Mouse (Mus musculus) embryonic fibroblast, embryonic 13.5 days (primary cell): ENCODE measurements around the gene Rhbg. TPM values are rescaled to one million over a fixed set of nuclear protein-coding genes. Genes with fewer than 3 reads are reported as not detected.

Experiments used
- H3K27ac ChIP-seq: 2 replicates; pipeline ENCODE4 v1.5.1; 2012; ENCODE audit warnings: low read length, control low read depth, inconsistent platforms; ENCODE audit not compliant: insufficient read depth
- H3K4me1 ChIP-seq: 2 replicates; pipeline ENCODE4 v1.6.1; 2011; ENCODE audit warnings: low read length; ENCODE audit not compliant: control insufficient read depth, insufficient read depth
- H3K4me3 ChIP-seq: 2 replicates; pipeline ENCODE4 v1.5.1; 2011; ENCODE audit warnings: mild to moderate bottlenecking, control low read depth, low read length; ENCODE audit not compliant: insufficient read depth
- CTCF ChIP-seq: IDR thresholded peaks from 2 replicates; pipeline ENCODE4 v1.5.1; 2011; ENCODE audit warnings: mild to moderate bottlenecking, control low read depth, low read length, moderate library complexity, borderline replicate concordance; ENCODE audit not compliant: insufficient read depth
- POLR2A ChIP-seq: IDR thresholded peaks from 2 replicates; pipeline ENCODE4 v1.6.1; 2011; ENCODE audit warnings: low read depth, mild to moderate bottlenecking, control low read depth, low read length, moderate library complexity
- polyA plus RNA-seq: library from polyadenylated mRNA; stranded (reverse); fragments of >200 nt; gene quantifications from 2 replicates; pipeline ENCODE4 v1.2.4, GENCODE M21; 2011; ENCODE audit warnings: low read depth; ENCODE audit not compliant: missing spikeins, insufficient read length

Rhbg gene
- polyA plus RNA-seq, 1 experiment: not detected

GRCm38 (mm10) chr3:88208226-88208720, 46.2 kb downstream of the Rhbg start:
- H3K4me1 ChIP-seq: peaks cover 7% of the 10 kb centered on the region
- H3K27ac ChIP-seq: no peak overlapping the region
- TF ChIP-seq POLR2A: no peak
- no peak for TF ChIP-seq CTCF
- no peak overlapping the region for H3K4me3 ChIP-seq

DNA sequence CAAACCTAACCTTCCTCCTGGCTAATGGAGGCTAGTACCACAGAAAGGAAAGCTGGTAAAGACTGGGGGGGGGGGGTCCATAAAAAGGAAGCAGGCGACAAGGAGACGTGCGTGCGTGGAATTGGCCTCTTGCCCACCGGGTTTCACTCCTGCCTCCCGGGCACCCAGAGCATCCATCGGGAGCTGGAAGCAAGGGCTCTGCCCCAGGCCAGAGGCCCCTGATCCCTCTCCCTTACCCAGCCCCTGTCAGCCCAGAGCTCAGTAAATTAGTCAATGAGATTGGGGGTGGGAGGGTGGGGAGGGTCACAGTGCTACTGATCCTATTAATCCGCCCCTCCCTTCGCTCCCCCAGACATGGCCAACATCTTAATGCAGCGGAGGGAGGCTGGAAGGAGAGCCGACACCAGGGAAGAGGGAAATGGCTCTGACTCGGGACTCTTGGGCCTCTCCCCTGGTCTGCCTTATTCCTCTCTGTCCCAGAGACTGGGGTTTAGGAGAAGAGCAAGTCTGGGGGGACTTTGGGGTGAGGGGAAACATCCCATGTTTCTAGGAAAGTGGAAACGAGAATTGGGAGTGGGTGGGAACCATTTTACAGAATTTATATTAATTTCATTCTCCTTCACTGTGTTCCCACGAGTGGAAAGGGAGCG, 46.9 kb downstream of the Rhbg start:
- Histone ChIP-seq H3K27ac (no peak overlapping the region), H3K4me1 (peaks cover 7% of the 10 kb centered on the region), H3K4me3 (no peak overlapping the region)
- TF ChIP-seq POLR2A: no peak
- no peak for TF ChIP-seq CTCF

GRCm38 (mm10) chr3:88206901-88207371, 47.6 kb downstream of the Rhbg start:
- H3K27ac ChIP-seq: no peak overlapping the region
- TF ChIP-seq POLR2A (no peak), CTCF (no peak)

GRCm38 (mm10) chr3:88206500-88206899, 48.0 kb downstream of the Rhbg start:
- Histone ChIP-seq H3K27ac (no peak overlapping the region), H3K4me3 (no peak overlapping the region), H3K4me1 (peaks cover 7% of the 10 kb centered on the region)
- no peak for TF ChIP-seq CTCF
- no peak for TF ChIP-seq POLR2A

More at GRCm38 (mm10) chr3:88206901-88207371, 47.6 kb downstream of the Rhbg start:
- Histone ChIP-seq H3K4me1 (peaks cover 7% of the 10 kb centered on the region), H3K4me3 (no peak overlapping the region)

DNA sequence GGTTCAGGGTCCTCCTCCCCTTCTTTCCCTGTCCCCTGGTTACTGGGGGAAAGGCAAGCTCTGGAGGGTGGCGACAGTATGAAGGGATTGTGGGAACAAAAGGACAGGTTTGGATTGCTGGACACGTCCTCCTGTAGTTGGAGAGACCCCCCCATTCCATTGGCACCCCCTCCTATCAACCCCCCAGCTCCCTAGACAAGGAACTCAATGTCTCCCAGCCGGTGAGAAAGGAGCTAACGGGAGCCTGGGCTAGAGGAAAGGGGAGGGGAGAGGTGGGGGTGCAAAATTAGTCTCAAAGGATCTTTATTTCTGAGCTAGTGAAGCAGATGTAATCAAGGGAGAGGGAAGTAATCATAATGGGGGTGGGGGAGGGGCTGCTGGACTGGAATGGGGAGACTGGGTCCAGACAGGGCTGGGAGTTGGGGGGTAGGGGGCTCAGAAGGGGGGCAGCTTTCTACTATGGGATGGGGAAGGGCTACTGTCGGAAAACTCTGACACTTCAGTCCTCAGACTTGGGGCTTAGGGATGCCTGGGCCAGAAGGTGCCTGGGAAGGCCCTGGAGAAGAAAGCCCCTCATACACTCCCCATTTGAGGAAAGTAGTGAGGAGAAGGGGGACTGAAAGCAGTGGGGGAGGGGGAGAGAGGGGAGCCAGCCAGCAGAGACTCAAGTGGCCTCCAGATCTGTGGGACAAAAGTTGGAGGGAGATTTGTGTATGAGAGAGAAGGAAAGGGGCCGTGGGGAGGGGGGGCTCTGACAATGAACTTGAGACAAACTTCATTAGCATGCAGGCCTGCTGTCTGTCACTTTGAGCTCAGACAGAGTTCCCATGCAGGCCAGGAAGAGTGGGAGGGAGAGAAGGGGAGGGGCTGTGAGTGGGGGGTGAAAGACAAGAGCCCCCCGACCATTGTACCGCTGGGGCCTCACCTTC, 48.7 kb downstream of the Rhbg start:
- H3K4me1 ChIP-seq: peaks cover 7% of the 10 kb centered on the region
- no peak for TF ChIP-seq POLR2A
- H3K27ac ChIP-seq: no peak overlapping the region
- H3K4me3 ChIP-seq: no peak overlapping the region

GRCm38 (mm10) chr3:88205176-88205562, 49.3 kb downstream of the Rhbg start:
- TF ChIP-seq POLR2A (no peak), CTCF (no peak)
- no peak overlapping the region for H3K27ac ChIP-seq
- no peak overlapping the region for H3K4me3 ChIP-seq
- peaks cover 6% of the 10 kb centered on the region for H3K4me1 ChIP-seq

- TF ChIP-seq POLR2A (no peak), CTCF (no peak)
Observed at GRCm38 (mm10) chr3:88204751-88205150, 49.8 kb downstream of the Rhbg start.

DNA sequence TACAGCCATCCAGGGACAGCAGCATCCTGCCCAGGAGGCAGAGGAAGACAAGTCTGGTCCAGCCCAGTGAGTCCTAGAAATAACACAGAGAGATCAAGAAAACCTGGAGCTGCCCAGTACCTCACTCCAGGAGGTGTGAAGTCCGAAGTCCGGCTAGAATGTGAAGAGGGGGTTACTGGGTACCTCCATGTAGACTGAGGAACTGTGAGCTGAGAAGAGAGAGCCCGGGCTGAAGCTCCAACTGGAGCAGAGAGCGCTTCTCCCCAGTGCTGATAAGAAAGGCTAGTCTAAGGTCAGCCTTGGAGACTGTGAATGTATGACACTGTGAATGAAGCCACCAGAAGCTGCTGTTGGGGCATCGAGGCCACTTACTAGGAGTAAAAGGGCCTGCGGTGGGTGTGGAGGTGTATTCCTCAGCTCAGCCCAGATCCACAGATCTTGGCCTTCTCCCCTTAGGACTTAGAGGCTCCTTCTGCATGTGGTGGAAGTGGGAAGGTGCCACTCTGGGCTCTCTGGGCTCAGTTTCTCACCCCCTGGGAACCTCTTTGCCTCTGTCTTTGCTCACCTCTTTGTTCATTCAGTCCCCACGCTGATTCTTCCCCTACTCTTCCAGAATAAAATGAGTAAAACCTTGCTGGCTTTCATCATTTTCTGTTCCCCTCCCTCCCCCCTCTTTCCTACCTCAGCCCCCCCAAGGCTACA, 50.4 kb downstream of the Rhbg start:
- Histone ChIP-seq H3K27ac (no peak overlapping the region), H3K4me3 (no peak overlapping the region), H3K4me1 (no peaks in the 10 kb centered on the region)
- TF ChIP-seq POLR2A: no peak
- TF ChIP-seq CTCF: no peak

More at GRCm38 (mm10) chr3:88204751-88205150, 49.8 kb downstream of the Rhbg start:
- Histone ChIP-seq H3K4me1 (peaks cover 1% of the 10 kb centered on the region; the same call in 1 of the 2 replicates), H3K27ac (no peak overlapping the region), H3K4me3 (no peak overlapping the region)

DNA sequence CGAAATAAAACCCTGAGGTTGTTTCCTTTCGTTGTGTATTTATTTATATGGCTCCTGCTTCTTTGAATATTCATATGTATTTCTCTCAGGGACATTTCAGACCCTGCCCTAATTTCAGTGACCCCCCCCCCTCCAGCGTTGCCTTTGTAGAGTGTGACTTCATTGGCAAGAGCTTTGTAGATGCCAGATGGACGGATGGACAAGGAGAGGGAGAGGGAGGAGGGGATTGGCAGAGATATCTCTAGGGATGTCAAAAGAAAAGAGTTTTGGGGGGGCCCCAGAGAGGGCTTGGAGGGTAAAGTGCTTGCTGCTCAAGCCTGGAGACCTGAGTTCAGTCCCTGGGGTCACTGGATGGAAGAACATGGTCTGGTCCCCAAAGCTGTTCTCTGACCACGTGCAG, 51.1 kb downstream of the Rhbg start:
- Histone ChIP-seq H3K27ac (no peak overlapping the region), H3K4me1 (no peaks in the 10 kb centered on the region), H3K4me3 (no peak overlapping the region)
- no peak for TF ChIP-seq POLR2A
- TF ChIP-seq CTCF: no peak

GRCm38 (mm10) chr3:88202986-88203385, 51.5 kb downstream of the Rhbg start:
- Histone ChIP-seq H3K4me3 (no peak overlapping the region), H3K4me1 (no peaks in the 10 kb centered on the region), H3K27ac (no peak overlapping the region)
- TF ChIP-seq POLR2A (no peak), CTCF (no peak)
